Mouse (Mus musculus): ENCODE measurements around the gene Med29. TPM values are rescaled to one million over a fixed set of nuclear protein-coding genes. Genes with fewer than 3 reads are reported as not detected.
A peak's percentile ranks its signal among the peaks of the same experiment; 100 is the strongest.

Med29 gene
- polyA plus RNA-seq, 1 experiment from 2014 or later = 51.1 TPM

DNA sequence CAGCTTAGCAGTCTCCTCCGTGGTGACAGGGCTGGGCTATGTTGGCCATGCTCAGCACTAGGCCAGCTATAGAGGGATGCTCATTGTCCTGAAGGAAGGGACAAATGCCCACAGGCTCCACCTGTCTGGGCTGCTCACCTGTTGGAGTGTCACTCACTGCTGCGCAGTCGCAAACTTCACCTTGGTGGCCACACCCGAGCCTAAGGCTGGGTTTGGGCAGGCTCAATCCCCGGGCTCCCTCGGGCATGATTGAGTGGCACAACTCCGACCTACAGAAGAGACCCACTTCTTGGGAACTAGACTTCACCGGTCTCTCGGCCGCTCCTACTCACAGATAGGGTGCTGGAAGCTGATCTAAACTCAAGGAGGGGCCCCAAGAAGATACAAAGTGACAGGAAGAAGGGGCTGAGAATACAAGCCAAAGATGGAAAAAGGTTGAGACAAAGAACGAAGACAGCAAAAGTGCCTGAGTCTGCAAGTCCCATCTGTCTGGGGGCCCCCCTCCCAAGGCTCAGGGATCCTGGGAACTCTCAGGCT lies 21.5 kb downstream of the Med29 start:
- Histone ChIP-seq H3K9ac (replicated peaks; ENCODE audit: low read depth, low read length) (peak overlapping the region; percentile 93), H3K4me1 (ENCODE audit: control insufficient read depth, insufficient read depth, low read length) (peaks cover 22% of the 10 kb centered on the region), H3K36me3 (ENCODE audit: control insufficient read depth, insufficient read depth, low read length) (peaks cover 33% of the 10 kb centered on the region), H3K27ac (ENCODE audit: low read length) (peak overlapping the region; percentile 94), H3K9me3 (ENCODE audit: control insufficient read depth, low read depth, low read length) (no peaks in the 10 kb centered on the region), H3K4me2 (replicated peaks; ENCODE audit: low read depth, low read length) (peak overlapping the region; percentile 91), H3K4me3 (ENCODE audit: low read depth, low read length) (peak overlapping the region; percentile 92), H3K27me3 (ENCODE audit: control insufficient read depth, insufficient read depth, low read length) (no peaks in the 10 kb centered on the region)
- WGBS = 4% methylated on average over 11 of the region's 11 CpGs
- no peak for ATAC-seq (ENCODE audit: insufficient number of reproducible peaks, insufficient read depth, low FRiP score, low read depth)

DNA sequence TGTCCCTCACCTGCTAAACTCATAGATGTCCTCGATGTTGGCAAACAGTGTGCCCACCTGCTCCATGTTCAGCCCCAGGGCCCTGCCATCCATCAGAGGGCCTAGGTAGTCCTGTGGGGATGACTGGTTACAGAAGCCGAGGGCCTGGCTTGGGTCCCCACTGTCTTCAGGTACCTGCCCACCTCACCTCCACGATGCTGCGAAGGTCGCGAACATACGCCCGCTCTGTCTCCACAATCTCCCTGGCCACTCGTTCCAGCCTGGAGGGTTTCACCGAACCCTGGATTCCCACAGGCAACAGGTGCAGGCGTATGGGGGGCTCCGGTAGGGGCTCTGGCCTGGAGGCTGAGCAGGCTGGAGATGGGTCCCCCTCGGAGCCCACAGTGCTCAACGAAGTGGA lies 22.5 kb downstream of the Med29 start:
- H3K9ac ChIP-seq (replicated peaks; ENCODE audit: low read depth, low read length) = no peak overlapping the region
- ATAC-seq (ENCODE audit: insufficient number of reproducible peaks, insufficient read depth, low FRiP score, low read depth) = no peak
- H3K36me3 ChIP-seq (ENCODE audit: control insufficient read depth, insufficient read depth, low read length) = peaks cover 43% of the 10 kb centered on the region
- WGBS = 92% methylated on average over 14 of the region's 14 CpGs
- peak overlapping the region; percentile 92; the same call in 1 of the 2 replicates for H3K4me3 ChIP-seq (ENCODE audit: low read depth, low read length)
- H3K9me3 ChIP-seq (ENCODE audit: control insufficient read depth, low read depth, low read length) = no peaks in the 10 kb centered on the region
- no peaks in the 10 kb centered on the region for H3K27me3 ChIP-seq (ENCODE audit: control insufficient read depth, insufficient read depth, low read length)
- H3K4me1 ChIP-seq (ENCODE audit: control insufficient read depth, insufficient read depth, low read length) = peaks cover 19% of the 10 kb centered on the region
- peak overlapping the region; percentile 91 for H3K4me2 ChIP-seq (replicated peaks; ENCODE audit: low read depth, low read length)
- no peak overlapping the region for H3K27ac ChIP-seq (ENCODE audit: low read length)

DNA sequence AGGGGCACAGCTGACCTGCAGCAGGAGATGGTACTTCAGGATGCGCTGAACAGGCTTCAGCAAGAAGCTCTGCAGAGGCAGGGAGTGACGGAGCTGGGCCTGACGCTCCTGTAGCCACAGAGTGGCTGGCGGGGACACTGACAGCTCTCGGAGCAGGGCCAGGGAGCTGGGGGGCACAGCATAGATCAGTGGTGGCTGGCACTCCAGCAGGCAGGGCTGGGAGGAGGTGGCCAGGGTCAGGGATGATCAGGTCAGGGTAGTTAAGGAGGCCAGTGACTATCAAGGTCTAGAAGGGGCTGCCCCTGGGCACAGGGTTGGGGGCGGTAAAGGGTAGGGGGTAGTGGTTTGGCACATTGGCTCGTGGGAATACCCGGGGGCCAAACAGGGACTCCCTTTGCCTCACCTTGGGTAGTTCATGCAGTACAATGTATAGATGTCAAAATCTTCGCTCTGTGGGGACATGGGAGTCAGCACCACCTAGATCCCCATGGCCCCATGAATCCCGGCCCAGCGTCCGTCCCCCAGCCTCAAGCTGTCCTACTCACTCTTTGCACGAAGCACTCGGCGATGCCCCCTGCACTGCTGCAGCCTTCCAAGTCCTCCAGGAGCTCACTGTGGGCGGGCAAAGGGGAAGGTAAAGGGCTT lies 24.1 kb downstream of the Med29 start:
- no peak overlapping the region for H3K27ac ChIP-seq (ENCODE audit: low read length)
- peaks cover 14% of the 10 kb centered on the region for H3K4me1 ChIP-seq (ENCODE audit: control insufficient read depth, insufficient read depth, low read length)
- H3K9ac ChIP-seq (replicated peaks; ENCODE audit: low read depth, low read length) = no peak overlapping the region
- H3K27me3 ChIP-seq (ENCODE audit: control insufficient read depth, insufficient read depth, low read length) = no peaks in the 10 kb centered on the region
- WGBS = 89% methylated on average over 16 of the region's 16 CpGs
- no peaks in the 10 kb centered on the region for H3K9me3 ChIP-seq (ENCODE audit: control insufficient read depth, low read depth, low read length)
- no peak overlapping the region for H3K4me3 ChIP-seq (ENCODE audit: low read depth, low read length)
- H3K36me3 ChIP-seq (ENCODE audit: control insufficient read depth, insufficient read depth, low read length) = peaks cover 59% of the 10 kb centered on the region
- no peak overlapping the region for H3K4me2 ChIP-seq (replicated peaks; ENCODE audit: low read depth, low read length)
- ATAC-seq (ENCODE audit: insufficient number of reproducible peaks, insufficient read depth, low FRiP score, low read depth) = no peak

DNA sequence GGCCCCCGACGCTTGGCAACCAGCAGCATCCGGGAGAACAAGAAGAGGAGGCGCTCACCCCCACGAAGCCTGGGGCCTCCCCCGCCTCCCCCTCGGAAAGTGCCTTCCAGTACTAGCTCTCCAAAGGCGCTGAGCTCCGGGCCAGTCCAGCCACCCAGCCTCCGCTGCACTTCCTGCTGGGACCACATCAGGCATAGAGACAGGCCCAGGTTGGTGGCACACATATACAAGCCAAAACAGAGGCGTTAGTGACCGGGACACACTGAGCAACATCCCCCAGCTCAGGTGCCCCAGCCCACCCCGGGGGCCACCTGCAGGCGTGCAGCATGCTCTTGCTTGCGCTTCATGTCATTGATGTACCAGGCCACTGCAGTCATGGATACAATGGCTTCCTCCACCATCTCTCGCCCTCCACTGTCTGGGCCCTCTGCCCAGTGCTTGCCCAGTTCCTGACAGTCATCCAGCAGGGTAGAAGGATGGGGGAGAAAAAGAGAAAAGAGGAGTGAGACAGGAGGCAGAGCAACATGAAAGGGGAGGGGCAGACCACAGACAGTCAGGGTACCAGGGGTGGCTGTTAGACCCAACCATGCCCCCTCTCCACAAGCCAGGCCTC lies 24.7 kb downstream of the Med29 start:
- Histone ChIP-seq H3K9ac (replicated peaks; ENCODE audit: low read depth, low read length) (no peak overlapping the region), H3K36me3 (ENCODE audit: control insufficient read depth, insufficient read depth, low read length) (peaks cover 61% of the 10 kb centered on the region), H3K4me1 (ENCODE audit: control insufficient read depth, insufficient read depth, low read length) (peaks cover 14% of the 10 kb centered on the region), H3K27ac (ENCODE audit: low read length) (no peak overlapping the region), H3K27me3 (ENCODE audit: control insufficient read depth, insufficient read depth, low read length) (no peaks in the 10 kb centered on the region), H3K9me3 (ENCODE audit: control insufficient read depth, low read depth, low read length) (no peaks in the 10 kb centered on the region), H3K4me2 (replicated peaks; ENCODE audit: low read depth, low read length) (no peak overlapping the region), H3K4me3 (ENCODE audit: low read depth, low read length) (no peak overlapping the region)
- no peak for ATAC-seq (ENCODE audit: insufficient number of reproducible peaks, insufficient read depth, low FRiP score, low read depth)
- 89% methylated on average over 16 of the region's 16 CpGs for WGBS

DNA sequence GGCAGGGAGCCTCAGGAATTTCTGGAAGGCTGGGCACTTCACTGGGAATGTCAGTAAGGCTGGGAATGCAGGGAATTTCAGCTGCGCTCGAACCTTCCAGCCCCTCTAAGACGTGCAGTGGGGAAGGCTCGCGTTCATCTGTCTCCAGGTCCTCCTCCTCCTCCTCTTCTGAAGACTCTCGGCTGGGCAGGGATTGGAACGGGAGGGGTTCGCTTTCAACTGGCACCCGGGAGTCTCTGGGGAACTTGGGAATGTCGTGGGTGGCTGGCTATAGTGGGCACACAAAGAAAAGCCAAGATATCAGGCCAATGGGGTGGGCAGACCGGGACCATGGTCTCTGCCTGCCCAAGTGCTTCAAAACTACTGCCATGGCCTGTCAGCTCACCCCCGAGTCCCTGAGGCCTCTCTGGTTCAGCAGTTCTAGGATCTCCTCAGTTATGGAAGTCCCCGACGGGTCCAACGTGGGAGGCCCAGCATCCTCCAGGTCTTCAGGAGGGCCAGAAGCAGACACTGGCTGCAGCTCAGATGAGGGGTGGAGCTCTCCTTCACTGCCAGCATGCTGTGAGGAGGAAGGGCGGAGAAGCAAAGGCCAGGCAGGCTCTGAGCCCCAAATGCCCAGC lies 30.0 kb downstream of the Med29 start:
- H3K4me2 ChIP-seq (replicated peaks; ENCODE audit: low read depth, low read length) = no peak overlapping the region
- peaks cover 16% of the 10 kb centered on the region for H3K4me1 ChIP-seq (ENCODE audit: control insufficient read depth, insufficient read depth, low read length)
- no peak overlapping the region for H3K27ac ChIP-seq (ENCODE audit: low read length)
- no peak for ATAC-seq (ENCODE audit: insufficient number of reproducible peaks, insufficient read depth, low FRiP score, low read depth)
- H3K27me3 ChIP-seq (ENCODE audit: control insufficient read depth, insufficient read depth, low read length) = no peaks in the 10 kb centered on the region
- no peaks in the 10 kb centered on the region for H3K9me3 ChIP-seq (ENCODE audit: control insufficient read depth, low read depth, low read length)
- H3K36me3 ChIP-seq (ENCODE audit: control insufficient read depth, insufficient read depth, low read length) = peaks cover 77% of the 10 kb centered on the region
- no peak overlapping the region for H3K9ac ChIP-seq (replicated peaks; ENCODE audit: low read depth, low read length)
- 86% methylated on average over 16 of the region's 16 CpGs for WGBS
- no peak overlapping the region for H3K4me3 ChIP-seq (ENCODE audit: low read depth, low read length)

DNA sequence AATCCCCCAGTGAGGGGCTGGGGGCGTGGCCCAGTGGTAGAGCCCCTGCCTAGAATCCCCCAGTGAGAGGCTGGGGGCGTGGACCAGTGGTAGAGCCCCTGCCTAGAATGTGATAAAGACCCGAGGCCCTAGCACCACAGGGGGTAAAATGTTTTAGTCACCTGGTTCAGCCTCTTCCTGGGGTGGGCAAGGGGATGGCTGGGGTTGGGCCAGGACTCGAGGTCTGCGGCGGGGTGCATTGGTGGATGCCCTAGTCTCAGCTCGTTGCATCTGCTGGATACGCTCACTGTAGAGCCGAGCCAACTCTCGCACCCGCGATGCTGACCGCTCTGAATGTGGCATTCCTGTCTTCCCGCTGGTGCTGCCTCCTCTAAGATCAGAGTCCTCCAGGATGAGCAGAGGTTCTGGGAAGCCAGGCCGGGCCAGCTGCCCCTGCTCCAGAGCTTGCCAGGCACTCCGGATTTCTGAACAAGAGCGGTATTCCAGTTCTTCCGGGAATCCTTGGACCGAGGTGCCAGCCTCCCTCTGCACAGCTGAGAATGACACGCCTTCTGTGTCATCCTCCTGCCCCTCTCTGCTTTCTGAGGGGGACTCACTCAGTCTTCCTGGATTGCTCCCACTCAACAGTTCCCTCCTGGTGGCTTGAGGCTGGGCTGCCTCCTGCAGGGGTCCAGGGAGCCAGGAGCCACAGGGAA lies 30.7 kb downstream of the Med29 start:
- peaks cover 69% of the 10 kb centered on the region for H3K36me3 ChIP-seq (ENCODE audit: control insufficient read depth, insufficient read depth, low read length)
- H3K9ac ChIP-seq (replicated peaks; ENCODE audit: low read depth, low read length) = no peak overlapping the region
- 96% methylated on average over 19 of the region's 20 CpGs for WGBS

DNA sequence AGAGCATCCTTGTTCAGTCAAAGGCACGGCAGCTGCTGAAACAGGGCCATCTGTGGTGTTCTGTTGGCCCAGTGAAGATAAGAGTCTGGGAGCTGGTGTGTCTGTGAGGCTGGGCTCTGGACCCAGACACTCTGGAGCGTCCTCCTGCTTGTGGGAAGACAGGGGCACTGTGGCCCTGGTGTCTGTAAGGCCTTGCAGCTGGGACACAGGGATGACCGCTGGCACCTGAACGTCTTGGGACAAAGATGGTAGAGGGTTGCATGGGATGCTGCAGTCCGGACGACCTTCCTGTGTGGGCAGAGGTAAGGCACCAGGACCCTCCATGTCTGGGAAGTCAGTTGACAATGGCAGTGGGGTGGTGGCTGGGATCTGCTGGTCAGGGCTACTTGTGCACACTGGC lies 32.2 kb downstream of the Med29 start:
- ATAC-seq (ENCODE audit: insufficient number of reproducible peaks, insufficient read depth, low FRiP score, low read depth) = no peak
- Histone ChIP-seq H3K36me3 (ENCODE audit: control insufficient read depth, insufficient read depth, low read length) (peaks cover 54% of the 10 kb centered on the region), H3K4me3 (ENCODE audit: low read depth, low read length) (no peak overlapping the region), H3K4me1 (ENCODE audit: control insufficient read depth, insufficient read depth, low read length) (peaks cover 27% of the 10 kb centered on the region), H3K9ac (replicated peaks; ENCODE audit: low read depth, low read length) (no peak overlapping the region), H3K27ac (ENCODE audit: low read length) (no peak overlapping the region), H3K4me2 (replicated peaks; ENCODE audit: low read depth, low read length) (no peak overlapping the region), H3K27me3 (ENCODE audit: control insufficient read depth, insufficient read depth, low read length) (no peaks in the 10 kb centered on the region), H3K9me3 (ENCODE audit: control insufficient read depth, low read depth, low read length) (no peaks in the 10 kb centered on the region)
- 85% methylated on average over 6 of the region's 6 CpGs for WGBS

More for the DNA sequence above, 30.7 kb downstream of the Med29 start:
- no peak overlapping the region for H3K4me2 ChIP-seq (replicated peaks; ENCODE audit: low read depth, low read length)
- ATAC-seq (ENCODE audit: insufficient number of reproducible peaks, insufficient read depth, low FRiP score, low read depth) = no peak
- H3K27ac ChIP-seq (ENCODE audit: low read length) = no peak overlapping the region
- no peak overlapping the region for H3K4me3 ChIP-seq (ENCODE audit: low read depth, low read length)
- no peaks in the 10 kb centered on the region for H3K27me3 ChIP-seq (ENCODE audit: control insufficient read depth, insufficient read depth, low read length)
- H3K9me3 ChIP-seq (ENCODE audit: control insufficient read depth, low read depth, low read length) = no peaks in the 10 kb centered on the region
- peaks cover 23% of the 10 kb centered on the region for H3K4me1 ChIP-seq (ENCODE audit: control insufficient read depth, insufficient read depth, low read length)

DNA sequence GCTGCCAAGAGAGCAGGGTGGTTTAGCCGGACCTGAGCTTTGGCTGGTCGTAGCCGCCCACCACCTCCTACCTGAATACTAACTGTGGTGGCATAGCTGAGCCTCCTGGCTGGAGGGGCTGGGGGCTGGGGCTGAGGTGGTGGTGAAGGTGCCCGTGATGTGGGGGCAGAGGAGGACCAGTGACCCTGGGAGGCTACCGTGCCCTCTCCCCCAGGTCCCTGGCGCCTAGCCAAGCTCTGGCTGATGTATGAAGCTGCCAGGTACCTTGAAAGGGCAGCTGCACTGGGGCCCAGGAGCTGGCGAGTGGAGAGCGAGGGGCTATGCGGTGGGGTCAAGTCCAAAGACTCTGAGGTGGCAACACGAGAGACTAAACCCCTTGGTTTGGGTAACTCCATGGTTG lies 32.7 kb downstream of the Med29 start:
- 84% methylated on average over 10 of the region's 10 CpGs for WGBS
- no peaks in the 10 kb centered on the region for H3K9me3 ChIP-seq (ENCODE audit: control insufficient read depth, low read depth, low read length)
- peaks cover 50% of the 10 kb centered on the region for H3K36me3 ChIP-seq (ENCODE audit: control insufficient read depth, insufficient read depth, low read length)
- H3K27me3 ChIP-seq (ENCODE audit: control insufficient read depth, insufficient read depth, low read length) = no peaks in the 10 kb centered on the region
- H3K4me1 ChIP-seq (ENCODE audit: control insufficient read depth, insufficient read depth, low read length) = peaks cover 27% of the 10 kb centered on the region
- no peak overlapping the region for H3K27ac ChIP-seq (ENCODE audit: low read length)
- ATAC-seq (ENCODE audit: insufficient number of reproducible peaks, insufficient read depth, low FRiP score, low read depth) = no peak
- H3K9ac ChIP-seq (replicated peaks; ENCODE audit: low read depth, low read length) = no peak overlapping the region
- no peak overlapping the region for H3K4me3 ChIP-seq (ENCODE audit: low read depth, low read length)
- no peak overlapping the region for H3K4me2 ChIP-seq (replicated peaks; ENCODE audit: low read depth, low read length)
